Mouse (Mus musculus) T-helper 17 cell (primary cell): ENCODE measurements around the gene Gm27179.
"Not testable (repeated sequence)": the region's sequence is repeated elsewhere in the genome, so short reads cannot be mapped to it uniquely, and the experiment has no call there.

Experiments used
- in situ Hi-C, 2 experiments: fragments of 300-600 bp; cut with MboI, MseI; formaldehyde crosslinking; loops; 1 replicate in 1 of 2; 2 replicates in 1 of 2; pipeline ENCODE4 v1.15.1; 2025; ENCODE audit warnings: high pct_unique_total_duplicates in 2 of 2

The Gm27179 gene

DNA sequence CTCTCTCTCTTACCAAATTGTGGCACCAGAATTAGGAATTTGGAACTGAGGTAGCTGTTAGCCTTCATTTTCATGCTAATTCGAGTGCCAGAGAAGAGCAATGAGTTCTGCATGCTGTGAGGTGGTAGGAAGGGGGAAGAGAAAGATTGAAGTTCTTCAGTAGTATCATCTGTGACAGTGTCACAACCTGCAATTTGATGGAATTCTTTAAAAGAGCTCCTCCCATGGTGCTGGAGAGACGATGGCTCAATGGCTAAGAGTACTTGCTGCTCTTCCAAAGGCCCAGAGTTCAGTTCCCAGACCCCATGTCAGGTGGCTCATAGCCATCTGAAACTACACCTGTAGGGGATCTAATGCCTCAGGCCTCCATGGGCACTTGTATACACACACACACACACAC, at the start of gene Gm27179:
Gm27179 (minus strand) TSS at position 101 of the 400 bp plus-strand sequence.
- in situ Hi-C loops, result loop anchor here in 1 of 2 experiments (25.0 kb wide), 1 partner anchor 550 kb away; no protein-coding TSS in a partner anchor

DNA sequence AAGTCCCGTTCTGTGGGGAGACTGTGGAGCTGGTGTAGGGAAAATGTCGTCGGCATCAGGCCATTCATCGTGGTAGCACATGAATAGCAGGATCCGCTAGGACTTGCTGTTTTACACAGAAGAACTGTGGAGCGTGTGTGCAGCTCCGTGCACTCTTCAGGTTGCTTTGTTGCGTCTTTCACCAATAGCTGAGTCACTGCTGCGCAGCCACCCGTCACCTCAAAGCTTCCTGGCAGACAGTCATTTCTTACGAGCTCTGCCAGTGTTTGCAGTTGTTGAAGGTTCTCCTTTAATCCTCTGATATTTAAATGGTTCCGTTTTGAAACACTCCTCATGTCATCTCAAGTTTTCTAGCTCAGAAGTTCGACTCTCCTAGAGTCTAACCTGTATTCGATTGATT, 45.2 kb upstream of the Gm27179 start:
- in situ Hi-C loops, result not testable (repeated sequence)

DNA sequence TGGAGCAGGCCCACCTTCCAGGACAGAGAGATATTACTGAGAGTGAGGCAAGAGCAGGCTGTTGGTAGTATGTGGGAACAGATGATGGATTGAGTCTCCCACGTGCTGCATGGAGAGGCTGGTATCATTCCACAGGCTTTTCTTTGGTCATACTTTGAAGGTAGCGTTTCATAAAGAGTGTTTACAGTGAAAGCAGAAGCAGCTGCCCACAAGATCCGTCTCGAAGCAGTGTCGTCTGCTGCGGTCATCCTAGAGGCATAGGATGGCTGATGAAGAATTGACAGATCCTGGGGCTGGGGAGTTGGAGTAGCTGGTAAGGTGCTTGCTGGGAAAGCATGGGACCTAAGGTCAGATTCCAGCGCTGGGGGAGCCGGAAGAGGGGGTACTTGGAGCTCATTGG, 44.5 kb upstream of the Gm27179 start:
- in situ Hi-C loops, result not testable (repeated sequence)

DNA sequence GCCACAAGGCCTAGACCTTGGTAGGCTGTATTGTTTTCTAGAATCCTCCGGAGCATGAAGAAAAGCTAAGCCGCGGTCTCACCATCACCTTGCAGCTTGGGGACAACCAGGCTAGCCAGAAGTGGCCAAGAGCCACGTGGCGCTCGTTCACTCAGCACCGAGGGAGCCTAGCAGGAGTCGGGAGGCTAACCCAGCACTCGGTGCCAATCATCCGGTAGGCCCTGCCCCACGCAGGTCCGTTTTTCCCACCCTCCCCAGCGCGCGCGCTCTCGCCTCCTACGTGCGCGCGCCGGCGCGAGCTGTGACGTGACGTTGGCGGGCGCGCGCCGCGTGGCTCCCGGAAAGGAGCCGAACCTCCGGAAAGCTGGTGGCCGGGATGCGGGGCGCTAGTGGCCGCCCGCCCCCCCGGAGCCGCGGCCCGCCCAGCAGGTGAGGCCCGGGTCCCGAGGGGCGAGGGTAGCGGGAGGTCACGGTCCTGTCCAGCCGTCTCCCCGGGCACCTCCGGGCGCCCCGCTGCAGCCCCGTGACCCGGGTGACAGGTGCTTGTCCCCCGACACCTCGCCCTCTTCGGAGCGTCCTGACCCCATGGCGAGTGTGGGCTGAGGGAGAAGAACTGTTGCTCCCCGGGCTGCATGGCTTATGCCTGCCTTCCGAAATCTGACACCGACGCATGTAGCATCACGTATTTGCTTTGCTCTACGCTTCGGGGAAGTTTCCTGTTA, 42.9 kb upstream of the Gm27179 start, which contains the start of gene Entpd4b:
Entpd4b (plus strand) TSS at position 315 of the 722 bp plus-strand sequence.
- in situ Hi-C loops, result not testable (repeated sequence)

DNA sequence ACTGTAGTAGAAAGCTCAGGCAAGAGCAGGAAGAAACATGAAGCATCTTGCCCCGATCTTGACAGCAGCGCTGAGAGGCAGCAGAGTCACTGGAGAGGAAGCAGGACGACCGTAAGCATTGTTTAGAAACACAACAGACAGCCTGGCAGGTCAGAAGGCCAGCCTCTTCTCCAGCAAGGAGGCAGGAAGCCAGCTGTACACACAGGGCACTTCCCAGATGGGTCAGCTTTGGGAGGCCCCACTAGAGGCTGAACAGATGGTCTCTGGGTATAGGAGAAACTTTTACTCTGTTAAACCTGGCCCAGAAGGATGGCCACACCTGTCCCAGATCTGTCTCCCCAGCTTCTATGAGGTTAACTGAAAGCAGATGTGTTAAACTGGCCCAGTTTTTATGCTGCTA, 35.0 kb upstream of the Gm27179 start:
- in situ Hi-C loops, result loop anchor here in 1 of 2 experiments (25.0 kb wide), 1 partner anchor 410 kb away; no protein-coding TSS in a partner anchor

DNA sequence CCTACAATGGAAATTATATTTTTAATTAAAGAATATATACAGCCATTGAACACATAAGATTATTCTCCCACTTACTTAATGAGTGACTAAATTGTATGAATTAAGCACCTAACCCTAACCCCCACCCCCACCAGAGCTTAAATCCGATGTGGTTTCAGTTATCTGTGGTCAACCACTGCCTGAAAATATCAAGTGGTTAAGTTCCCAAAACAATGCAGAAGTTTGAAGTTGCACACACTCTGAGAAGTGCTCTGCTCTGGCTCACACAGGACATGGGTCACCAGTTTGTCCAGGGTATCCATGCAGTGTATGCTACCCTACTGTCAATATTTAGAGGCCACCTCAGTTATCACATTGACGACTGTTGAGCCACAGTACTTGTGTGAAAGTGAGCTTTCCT, 32.7 kb upstream of the Gm27179 start:
- in situ Hi-C loops, result loop anchor here in 1 of 2 experiments (25.0 kb wide), 1 partner anchor 408 kb away; no protein-coding TSS in a partner anchor

DNA sequence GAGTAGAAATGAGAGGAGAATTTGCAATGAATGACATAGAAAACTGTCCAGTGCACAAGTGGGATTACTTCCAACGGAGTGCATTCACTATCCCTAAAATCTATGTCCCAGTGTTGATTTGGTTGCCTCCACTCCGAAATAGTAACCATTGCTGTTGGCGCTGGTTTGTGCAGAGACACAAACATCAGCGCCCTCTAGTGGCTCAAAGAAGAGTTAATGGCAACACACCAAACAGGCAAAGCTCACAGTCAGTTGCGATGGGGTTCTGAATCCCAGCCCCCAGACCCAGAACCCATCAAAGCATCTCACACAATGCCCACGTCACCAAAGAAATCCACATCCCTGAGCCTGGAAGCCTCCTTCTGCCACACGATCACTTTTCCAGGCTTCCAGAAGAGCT, 31.7 kb upstream of the Gm27179 start:
- in situ Hi-C loops, result loop anchor here in 1 of 2 experiments (25.0 kb wide), 1 partner anchor 407 kb away; no protein-coding TSS in a partner anchor

DNA sequence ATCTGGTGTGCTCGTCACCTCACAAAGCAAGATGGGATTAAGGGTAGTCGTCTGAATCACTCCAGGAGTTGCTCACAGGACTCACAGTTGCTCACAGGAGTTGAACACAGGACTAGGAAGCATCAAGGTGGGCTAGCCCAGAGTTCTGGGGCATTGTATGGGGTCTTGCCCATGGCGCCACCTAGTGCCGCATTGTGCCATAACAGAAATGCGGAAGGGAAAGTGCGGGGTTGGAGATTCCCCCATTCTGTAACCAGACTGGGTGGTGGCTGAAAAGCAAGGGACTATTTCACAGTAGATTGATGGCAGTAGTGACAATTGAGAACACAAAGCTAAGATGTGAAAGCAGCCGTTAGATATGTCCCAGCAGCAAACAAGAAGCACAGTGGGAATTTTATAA, 30.3 kb upstream of the Gm27179 start:
- in situ Hi-C loops, result loop anchor here in 1 of 2 experiments (25.0 kb wide), 1 partner anchor 405 kb away; no protein-coding TSS in a partner anchor

DNA sequence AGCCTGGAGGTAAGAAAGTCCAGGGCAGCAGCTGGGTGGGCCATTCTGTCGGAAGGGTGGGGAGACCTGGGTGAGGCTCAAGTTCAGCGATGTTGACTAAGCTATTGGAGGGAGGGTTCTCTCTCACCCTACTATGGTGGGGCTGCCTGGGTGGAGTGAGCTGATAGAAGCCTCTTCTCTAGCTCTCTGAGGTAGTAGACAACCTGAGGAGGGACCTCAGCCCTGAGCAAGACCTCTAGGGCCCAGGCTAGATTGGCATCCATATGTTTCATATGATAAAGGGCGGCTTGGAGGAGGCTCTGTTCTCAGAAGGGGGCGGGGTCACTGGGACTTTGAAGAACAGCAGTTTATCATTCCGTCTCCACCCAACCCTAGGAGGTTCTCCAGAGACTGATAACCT, 27.8 kb upstream of the Gm27179 start:
- in situ Hi-C loops, result loop anchor here in 1 of 2 experiments (25.0 kb wide), 1 partner anchor 403 kb away; no protein-coding TSS in a partner anchor

DNA sequence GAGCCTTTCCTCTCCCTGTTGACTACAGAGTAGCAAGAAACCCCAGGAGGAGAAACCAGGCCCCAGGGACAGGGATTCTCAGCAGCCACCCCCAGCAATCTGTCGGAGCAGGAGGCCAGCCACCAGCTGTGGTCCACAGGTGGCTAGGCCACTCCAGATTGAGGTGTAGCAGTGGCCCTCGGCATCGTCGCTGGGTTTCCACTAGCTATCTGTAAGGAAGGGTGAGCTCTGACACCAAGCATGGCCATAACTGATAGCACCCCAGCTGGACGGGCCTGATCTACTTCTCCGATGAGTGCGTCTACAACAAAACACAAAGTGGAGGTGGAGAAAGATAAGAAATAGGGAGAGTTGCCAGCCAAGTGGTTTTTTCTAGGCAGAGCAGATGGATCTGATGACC, 24.2 kb upstream of the Gm27179 start:
- in situ Hi-C loops, result loop anchor here in 1 of 2 experiments (5.0 to 25.0 kb wide), 2 partner anchors 284 to 399 kb away; no protein-coding TSS in a partner anchor

DNA sequence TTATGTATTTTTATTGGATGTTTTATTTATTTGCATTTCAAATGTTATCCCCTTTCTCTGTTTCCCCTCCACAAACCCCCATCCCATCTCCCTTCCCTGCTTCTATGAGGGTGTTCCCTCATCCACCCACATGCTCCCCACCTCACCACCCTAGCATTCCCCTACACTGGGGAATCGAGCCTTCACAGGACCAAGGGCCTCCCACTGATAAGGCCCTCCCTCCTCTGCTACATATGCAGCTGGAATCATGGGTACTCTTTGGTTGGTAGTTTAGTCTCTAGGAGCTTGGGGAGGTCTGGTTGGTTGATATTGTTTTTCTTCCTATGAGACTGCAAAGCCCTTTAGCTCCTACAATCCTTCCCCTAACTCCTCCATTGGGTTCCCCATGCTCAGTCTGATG, 13.9 kb upstream of the Gm27179 start:
- in situ Hi-C loops, result loop anchor here in 1 of 2 experiments (25.0 kb wide), 1 partner anchor 389 kb away; no protein-coding TSS in a partner anchor

DNA sequence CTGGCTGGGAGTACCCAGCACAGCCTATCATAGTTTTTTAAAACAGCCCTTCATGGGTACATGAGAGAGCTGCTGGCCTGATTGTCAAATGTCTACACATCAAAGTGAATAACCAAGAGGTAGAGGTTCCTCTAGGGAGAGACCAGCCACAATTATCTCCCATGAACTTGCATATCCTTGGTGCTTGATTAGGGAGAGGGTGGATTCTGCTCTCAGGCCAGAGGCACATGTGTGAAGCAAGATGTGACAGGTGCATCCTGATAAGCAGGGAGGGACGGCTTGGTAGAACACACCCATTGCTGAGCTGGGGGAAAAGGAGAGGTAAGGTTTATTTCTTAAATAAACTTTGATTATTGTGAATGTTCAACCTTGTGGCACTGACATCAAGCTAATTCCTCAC, 10.7 kb upstream of the Gm27179 start:
- in situ Hi-C loops, result loop anchor here in 1 of 2 experiments (25.0 kb wide), 1 partner anchor 561 kb away; no protein-coding TSS in a partner anchor

DNA sequence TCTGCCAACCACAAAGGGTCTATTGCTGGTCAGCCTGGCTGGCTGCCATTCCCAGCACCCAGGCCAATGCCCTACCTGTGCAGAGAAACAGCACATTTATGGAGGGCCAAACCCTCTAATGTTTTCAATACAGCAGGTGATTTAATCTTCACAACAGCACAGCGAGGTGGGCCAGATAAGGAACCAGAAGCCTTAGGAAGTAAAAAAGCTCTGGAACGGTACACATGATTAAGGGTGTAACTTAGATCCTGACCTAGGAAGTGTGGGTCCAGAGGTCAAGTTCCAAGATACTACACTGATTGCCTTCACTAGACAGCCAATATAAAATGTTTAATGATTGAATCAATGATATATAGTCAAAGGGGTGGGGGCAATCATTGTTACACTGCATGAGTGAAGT, 8.5 kb upstream of the Gm27179 start:
- in situ Hi-C loops, result loop anchor here in 1 of 2 experiments (25.0 kb wide), 1 partner anchor 559 kb away; no protein-coding TSS in a partner anchor

DNA sequence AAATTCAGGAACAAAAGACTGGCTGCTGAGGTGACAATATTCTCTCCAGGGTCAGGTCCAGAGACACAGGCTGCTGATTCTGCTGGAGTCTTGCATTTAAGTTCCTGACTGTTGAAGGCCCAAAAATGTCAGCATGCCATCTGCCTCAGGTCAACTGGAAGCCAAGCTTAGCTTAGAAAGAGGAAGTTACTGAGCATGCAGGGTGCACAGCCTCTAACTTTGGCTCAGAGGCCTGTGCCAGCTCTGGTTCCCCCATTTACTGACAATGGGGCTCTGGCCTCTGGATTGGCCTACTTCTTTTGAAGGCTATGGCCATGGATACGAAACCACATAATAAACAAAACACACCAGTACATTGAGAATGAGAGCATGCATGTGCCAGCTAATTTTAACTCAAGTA, 5.3 kb downstream of the Gm27179 start:
- in situ Hi-C loops, result loop anchor here in 1 of 2 experiments (25.0 kb wide), 1 partner anchor 545 kb away; no protein-coding TSS in a partner anchor

DNA sequence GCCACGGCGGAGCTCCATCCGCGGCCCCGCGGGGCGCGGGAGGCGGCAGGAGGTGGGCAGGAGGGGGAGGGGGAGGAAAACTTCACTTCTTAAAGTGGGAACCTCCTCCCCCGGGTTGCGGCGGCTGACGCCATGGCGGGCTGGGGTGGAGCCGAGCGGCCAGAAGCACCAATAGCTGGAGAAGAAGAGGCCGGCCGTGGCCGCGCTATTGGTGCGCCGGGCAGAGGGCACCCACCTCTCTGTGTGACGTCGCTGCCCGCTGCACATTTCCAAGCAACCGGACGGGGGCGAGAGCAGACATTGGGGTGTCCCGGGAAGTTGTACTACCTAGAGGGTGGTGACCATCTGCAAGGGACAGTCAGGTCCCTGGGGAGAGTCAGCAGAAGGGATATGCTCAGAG, 9.2 kb downstream of the Gm27179 start, which contains the start of gene Gm16867:
Gm16867 (minus strand) TSS at position 189 of the 400 bp plus-strand sequence.
- in situ Hi-C loops, result loop anchor here in 1 of 2 experiments (25.0 kb wide), 1 partner anchor 541 kb away; no protein-coding TSS in a partner anchor

DNA sequence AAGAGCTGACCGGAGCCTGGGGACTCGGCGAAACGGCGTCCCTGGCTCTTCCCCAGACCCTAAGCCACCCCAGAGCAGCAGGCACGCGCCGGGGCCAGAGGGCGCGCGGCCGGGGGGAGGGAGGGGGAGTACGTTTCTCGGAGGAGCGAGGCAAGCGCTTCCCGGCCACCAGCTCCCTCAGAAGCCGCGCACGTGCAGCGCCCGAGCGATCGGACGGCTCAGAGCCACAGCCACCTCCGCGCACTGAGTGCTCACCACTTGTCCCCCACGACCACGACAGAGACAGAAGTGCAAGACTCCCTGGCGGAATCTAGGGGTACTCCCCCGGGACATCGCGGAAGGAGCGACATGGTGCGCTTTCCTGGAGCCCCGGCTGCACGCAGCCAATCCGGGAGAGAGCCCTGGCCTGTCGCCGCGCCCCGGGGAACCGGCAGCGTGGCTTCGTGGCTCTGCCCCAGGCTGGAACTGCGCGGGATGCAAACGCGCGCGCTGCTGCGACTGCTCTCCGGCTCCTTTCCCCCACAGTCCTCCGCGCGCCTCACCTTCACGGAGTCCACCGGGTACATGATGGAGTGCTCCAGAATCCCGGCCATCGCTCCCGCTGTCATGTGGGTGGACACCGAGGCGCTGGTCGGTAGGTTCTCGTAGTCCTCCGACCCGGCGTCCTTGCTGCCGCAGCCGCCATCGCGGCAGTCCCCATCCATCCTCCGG, 9.8 kb downstream of the Gm27179 start:
- in situ Hi-C loops, result loop anchor here in 1 of 2 experiments (25.0 kb wide), 1 partner anchor 540 kb away; no protein-coding TSS in a partner anchor

DNA sequence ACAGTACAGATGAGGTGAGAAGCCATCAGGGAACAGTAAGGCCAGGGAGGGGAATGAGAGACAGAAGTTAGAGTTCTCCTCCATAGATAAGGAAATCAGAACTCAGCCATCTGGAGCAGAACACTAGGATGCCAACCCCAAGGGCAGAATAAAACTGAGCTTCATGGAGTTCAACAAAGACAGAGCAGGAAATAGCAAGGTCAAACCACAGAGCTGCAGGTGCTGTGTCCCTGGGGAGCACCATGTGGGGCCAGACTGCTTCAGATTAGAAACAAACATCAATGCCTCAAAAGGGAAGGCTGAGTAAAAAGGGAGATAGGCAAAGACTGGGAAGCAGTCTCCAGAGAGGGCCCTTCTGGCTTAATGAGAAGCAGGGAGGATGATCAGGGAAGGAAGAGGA, 16.1 kb downstream of the Gm27179 start:
- in situ Hi-C loops, result not testable (repeated sequence)

DNA sequence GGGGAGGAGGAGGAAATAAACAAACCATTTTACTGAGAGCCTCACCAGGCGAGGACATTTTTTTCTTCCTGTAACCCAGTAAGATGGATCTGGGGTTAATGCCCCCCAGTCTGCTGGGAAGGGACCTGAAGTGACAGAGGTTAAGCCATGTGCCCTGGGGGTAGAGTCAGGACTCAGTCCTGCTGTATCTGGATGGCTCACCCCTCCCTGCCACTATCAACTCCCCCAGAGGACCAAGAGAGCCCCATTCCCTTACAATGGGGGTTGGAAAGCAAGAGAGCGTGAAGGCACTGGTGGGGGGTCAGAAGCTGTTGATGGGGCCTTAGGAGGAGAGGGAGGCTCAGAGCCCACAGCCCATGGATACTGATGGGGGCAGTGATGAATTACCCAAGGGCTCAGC, 17.4 kb downstream of the Gm27179 start:
- in situ Hi-C loops, result not testable (repeated sequence)

DNA sequence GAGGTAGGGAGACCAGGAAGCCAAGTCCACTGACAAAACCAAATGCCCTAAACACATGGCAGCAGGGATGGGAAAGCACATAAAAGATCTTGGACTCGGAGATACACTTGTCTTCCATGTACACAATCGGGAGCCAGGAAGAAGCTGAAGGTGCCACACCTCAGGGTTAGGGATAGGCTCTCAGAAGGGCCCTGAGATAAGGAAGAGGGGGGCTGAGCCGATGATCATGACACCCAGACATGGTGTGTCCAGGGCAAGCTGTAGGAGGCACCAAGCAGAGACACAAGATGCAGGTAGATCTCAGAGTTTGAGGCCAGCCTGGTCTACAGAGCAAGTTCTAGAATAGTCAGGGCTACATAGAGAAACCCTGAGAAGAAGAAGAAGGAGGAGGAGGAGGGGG, 17.8 kb downstream of the Gm27179 start:
- in situ Hi-C loops, result not testable (repeated sequence)

DNA sequence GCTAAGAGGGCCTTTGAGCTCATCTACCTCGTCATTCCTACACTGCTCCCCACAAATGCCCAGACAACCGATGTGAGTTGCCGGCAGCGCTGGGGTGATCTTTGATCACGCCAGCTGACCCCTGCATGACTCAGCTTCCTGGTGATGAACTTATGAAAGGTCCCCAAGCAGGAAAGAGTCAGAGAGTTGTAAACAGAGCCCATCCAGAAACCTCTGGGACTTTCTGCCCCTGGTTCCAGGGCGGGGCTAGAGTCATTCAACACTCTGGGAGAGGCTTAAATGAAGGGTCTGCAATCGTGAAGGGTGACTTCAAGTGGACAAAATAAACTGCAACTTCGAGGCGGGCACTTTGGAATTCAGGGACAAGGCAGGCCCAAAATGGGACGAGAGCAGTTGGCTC, 24.3 kb downstream of the Gm27179 start:
- in situ Hi-C loops, result not testable (repeated sequence)

DNA sequence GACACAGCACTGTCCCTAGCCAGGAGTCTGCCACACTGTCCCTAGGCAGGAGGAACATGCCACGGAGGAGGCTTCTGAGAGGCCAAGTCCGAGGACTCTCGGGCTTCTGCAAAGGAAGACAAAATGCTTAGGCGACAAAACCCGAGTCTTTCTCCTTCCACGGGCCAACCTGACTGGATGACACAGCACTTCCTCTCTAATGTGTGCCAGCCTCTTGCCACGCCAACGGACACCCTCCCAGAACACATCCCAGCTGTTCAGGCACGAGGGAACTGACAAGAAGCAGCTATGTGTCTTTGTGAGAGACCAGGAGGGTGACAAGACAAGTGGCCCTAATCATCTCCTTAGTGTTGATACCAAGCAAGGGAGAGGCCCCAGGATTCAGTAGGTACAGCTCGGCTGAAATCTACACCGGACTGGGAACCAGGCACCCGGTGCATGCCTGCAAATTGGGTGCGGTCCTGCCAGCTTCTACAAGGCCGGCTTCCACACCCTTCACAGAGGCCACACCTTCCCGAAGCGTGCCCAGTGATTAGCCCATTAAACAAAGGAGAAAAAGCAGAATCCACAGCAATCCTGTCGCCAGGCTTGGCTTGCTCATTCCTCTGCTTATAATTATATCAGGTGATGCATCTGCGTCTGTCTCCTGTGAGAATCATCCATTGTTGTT, 26.7 kb downstream of the Gm27179 start:
- in situ Hi-C loops, result not testable (repeated sequence)
